Mouse (Mus musculus) MEL (cell line): ENCODE measurements around the gene Il16. TPM values are rescaled to one million over a fixed set of nuclear protein-coding genes. Genes with fewer than 3 reads are reported as not detected.

Experiments used
- DNase-seq: peaks from one replicate; pipeline ENCODE4 v3.0.0; 2011; ENCODE audit warnings: low read depth, low spot score
- H3K27ac ChIP-seq: 2 replicates; pipeline ENCODE4 v1.5.1; 2012; ENCODE audit warnings: low read depth, mild to moderate bottlenecking, control low read depth, low read length, moderate library complexity; ENCODE audit not compliant: control insufficient read depth
- H3K27me3 ChIP-seq, 2 experiments: fragments of 150-350 bp in 1 of 2; sonication (generic) in 1 of 2; 2 replicates each; pipeline ENCODE4 v1.6.1; 2012; ENCODE audit warnings: low read length in 2 of 2, mild to moderate bottlenecking in 2 of 2, improper control_type of control experiment in 1 of 2, moderate library complexity in 1 of 2; ENCODE audit not compliant: insufficient read depth in 2 of 2, control insufficient read depth in 1 of 2
- H3K36me3 ChIP-seq, 2 experiments: 2 replicates each; pipeline ENCODE4 v1.6.1; 2012 to 2014; ENCODE audit warnings: low read length in 2 of 2, improper control_type of control experiment in 1 of 2, inconsistent platforms in 1 of 2, mild to moderate bottlenecking in 1 of 2; ENCODE audit not compliant: insufficient read depth in 2 of 2, control insufficient read depth in 1 of 2
- H3K4me1 ChIP-seq, 2 experiments: fragments of 150-350 bp in 1 of 2; sonication (generic) in 1 of 2; 2 replicates each; pipeline ENCODE4 v1.6.1; 2012; ENCODE audit warnings: low read length in 2 of 2, improper control_type of control experiment in 1 of 2, mild to moderate bottlenecking in 1 of 2; ENCODE audit not compliant: insufficient read depth in 2 of 2, control insufficient read depth in 1 of 2
- H3K4me3 ChIP-seq, 2 experiments: fragments of 150-350 bp in 1 of 2; sonication (generic) in 1 of 2; 2 replicates each; pipeline ENCODE4 v1.5.1; 2012; ENCODE audit warnings: low read depth in 2 of 2, low read length in 2 of 2, mild to moderate bottlenecking in 2 of 2, moderate library complexity in 2 of 2, control low read depth in 1 of 2, improper control_type of control experiment in 1 of 2; ENCODE audit not compliant: control insufficient read depth in 1 of 2, insufficient read depth in 1 of 2
- H3K79me2 ChIP-seq: 2 replicates; pipeline ENCODE4 v1.6.1; 2012; ENCODE audit warnings: mild to moderate bottlenecking, low read length, moderate library complexity; ENCODE audit not compliant: control insufficient read depth, poor library complexity, insufficient read depth
- H3K9ac ChIP-seq: 2 replicates; pipeline ENCODE4 v1.6.1; 2012; ENCODE audit warnings: low read depth, mild to moderate bottlenecking, control low read depth, low read length, moderate library complexity; ENCODE audit not compliant: control insufficient read depth, poor library complexity, severe bottlenecking
- H3K9me3 ChIP-seq: fragments of 150-350 bp; sonication (generic); replicated peaks from 2 replicates; pipeline ENCODE4 v1.6.1; 2012; ENCODE audit warnings: mild to moderate bottlenecking, low read length, improper control_type of control experiment, moderate library complexity; ENCODE audit not compliant: insufficient read depth
- CHD2 ChIP-seq: IDR thresholded peaks from 2 replicates; pipeline ENCODE4 v1.6.1; 2011; ENCODE audit warnings: low read length, improper control_type of control experiment
- CTCF ChIP-seq, 3 experiments: IDR thresholded peaks in 2 of 3; conservative IDR thresholded peaks in 1 of 3; 2 replicates each; pipeline ENCODE4 v1.5.1; 2011 to 2012; ENCODE audit warnings: low read length in 3 of 3, low read depth in 2 of 3, mild to moderate bottlenecking in 2 of 3, improper control_type of control experiment in 1 of 3, inconsistent platforms in 1 of 3, mixed read lengths in 1 of 3, moderate library complexity in 1 of 3; ENCODE audit not compliant: control insufficient read depth in 1 of 3, insufficient read depth in 1 of 3, poor library complexity in 1 of 3, severe bottlenecking in 1 of 3
- EP300 ChIP-seq, 2 experiments: IDR thresholded peaks; 2 replicates each; pipeline ENCODE4 v1.6.1; 2011; ENCODE audit warnings: improper control_type of control experiment in 2 of 2, low read length in 2 of 2, low read depth in 1 of 2, mild to moderate bottlenecking in 1 of 2
- ETS1 ChIP-seq: IDR thresholded peaks from 2 replicates; pipeline ENCODE4 v1.6.1; 2012; ENCODE audit warnings: low read depth, mild to moderate bottlenecking, inconsistent platforms, low read length, improper control_type of control experiment, moderate library complexity
- GATA1 ChIP-seq: IDR thresholded peaks from 2 replicates; pipeline ENCODE4 v1.6.1; 2011; ENCODE audit warnings: low read depth, low read length, improper control_type of control experiment
- HCFC1 ChIP-seq: IDR thresholded peaks from 2 replicates; pipeline ENCODE4 v1.6.1; 2012; ENCODE audit warnings: low read depth, mild to moderate bottlenecking, inconsistent platforms, low read length, improper control_type of control experiment, moderate library complexity
- JUND ChIP-seq: IDR thresholded peaks from 2 replicates; pipeline ENCODE4 v1.6.1; 2011; ENCODE audit warnings: low read depth, mild to moderate bottlenecking, improper control_type of control experiment, low read length
- KAT2A ChIP-seq: conservative IDR thresholded peaks from 2 replicates; pipeline ENCODE4 v1.6.1; 2012; ENCODE audit warnings: low read depth, low read length, improper control_type of control experiment, inconsistent platforms
- MAFK ChIP-seq: IDR thresholded peaks from 2 replicates; pipeline ENCODE4 v1.6.1; 2011; ENCODE audit warnings: low read depth, mild to moderate bottlenecking, low read length, improper control_type of control experiment, borderline replicate concordance
- MAX ChIP-seq: IDR thresholded peaks from 2 replicates; pipeline ENCODE4 v1.6.1; 2011; ENCODE audit warnings: low read length, improper control_type of control experiment
- MAZ ChIP-seq: IDR thresholded peaks from 2 replicates; pipeline ENCODE4 v1.6.1; 2012; ENCODE audit warnings: low read depth, mild to moderate bottlenecking, inconsistent platforms, low read length, improper control_type of control experiment
- MEF2A ChIP-seq: IDR thresholded peaks from 2 replicates; pipeline ENCODE4 v1.6.1; 2014; ENCODE audit warnings: low read depth, mild to moderate bottlenecking, inconsistent platforms, low read length, improper control_type of control experiment; ENCODE audit not compliant: poor library complexity, insufficient replicate concordance, severe bottlenecking; ENCODE audit errors: extremely low read depth
- MXI1 ChIP-seq: IDR thresholded peaks from 2 replicates; pipeline ENCODE4 v1.6.1; 2011; ENCODE audit warnings: mild to moderate bottlenecking, low read depth, low read length, improper control_type of control experiment
- MYC ChIP-seq: IDR thresholded peaks from 2 replicates; pipeline ENCODE4 v1.6.1; 2011; ENCODE audit warnings: low read depth, mild to moderate bottlenecking, low read length, improper control_type of control experiment, moderate library complexity
- NRF1 ChIP-seq: IDR thresholded peaks from 2 replicates; pipeline ENCODE4 v1.6.1; 2014; ENCODE audit warnings: low read depth, mild to moderate bottlenecking, inconsistent platforms, low read length, improper control_type of control experiment, moderate library complexity; ENCODE audit not compliant: poor library complexity, insufficient read depth, severe bottlenecking
- POLR2AphosphoS2 ChIP-seq: IDR thresholded peaks from 2 replicates; pipeline ENCODE4 v1.6.1; 2011; ENCODE audit warnings: low read length, improper control_type of control experiment
- POLR2AphosphoS5 ChIP-seq: IDR thresholded peaks from 2 replicates; pipeline ENCODE4 v1.6.1; 2012; ENCODE audit warnings: low read depth, borderline replicate concordance, mild to moderate bottlenecking, inconsistent platforms, low read length, moderate library complexity, mixed read lengths
- RAD21 ChIP-seq: IDR thresholded peaks from 2 replicates; pipeline ENCODE4 v1.6.1; 2011; ENCODE audit warnings: mild to moderate bottlenecking, low read depth, low read length, improper control_type of control experiment
- TAL1 ChIP-seq: IDR thresholded peaks from 2 replicates; pipeline ENCODE4 v1.6.1; 2012; ENCODE audit warnings: mild to moderate bottlenecking, inconsistent platforms, low read length, moderate library complexity, mixed read lengths
- TBP ChIP-seq: IDR thresholded peaks from 2 replicates; pipeline ENCODE4 v1.8.0; 2011; ENCODE audit warnings: low read depth, low read length, improper control_type of control experiment
- UBTF ChIP-seq: IDR thresholded peaks from 2 replicates; pipeline ENCODE4 v1.6.1; 2012; ENCODE audit warnings: low read depth, mild to moderate bottlenecking, inconsistent platforms, low read length, improper control_type of control experiment, moderate library complexity, borderline replicate concordance; ENCODE audit not compliant: insufficient read depth
- USF1 ChIP-seq: IDR thresholded peaks from 2 replicates; pipeline ENCODE4 v1.6.1; 2014; ENCODE audit warnings: low read depth, mild to moderate bottlenecking, inconsistent platforms, low read length, improper control_type of control experiment, moderate library complexity
- USF2 ChIP-seq, 2 experiments: IDR thresholded peaks; 2 replicates each; pipeline ENCODE4 v1.6.1; 2011 to 2012; ENCODE audit warnings: improper control_type of control experiment in 2 of 2, low read length in 2 of 2, borderline replicate concordance in 1 of 2, inconsistent platforms in 1 of 2, low read depth in 1 of 2, mild to moderate bottlenecking in 1 of 2; ENCODE audit not compliant: insufficient read depth in 1 of 2
- ZC3H11A ChIP-seq: IDR thresholded peaks from 2 replicates; pipeline ENCODE4 v1.6.1; 2012; ENCODE audit warnings: low read depth, mild to moderate bottlenecking, inconsistent platforms, low read length, improper control_type of control experiment
- ZKSCAN1 ChIP-seq: IDR thresholded peaks from 2 replicates; pipeline ENCODE4 v1.6.1; 2012; ENCODE audit warnings: low read depth, mild to moderate bottlenecking, inconsistent platforms, low read length, improper control_type of control experiment, moderate library complexity
- polyA plus RNA-seq, 2 experiments: library from polyadenylated mRNA; stranded (reverse) in 1 of 2; unstranded in 1 of 2; fragments of >175 nt in 1 of 2; fragments of >200 nt in 1 of 2; gene quantifications; 2 replicates each; pipeline versions ENCODE4 v1.2.1 to v1.2.4; 2012; ENCODE audit warnings: low replicate concordance in 2 of 2, low read depth in 1 of 2; ENCODE audit not compliant: insufficient read length in 2 of 2, insufficient read depth in 1 of 2, missing spikeins in 1 of 2
- total RNA-seq: library from RNA; depleted of rRNA; stranded (reverse); fragments of 300-350 nt; gene quantifications from 2 replicates; pipeline ENCODE4 v1.2.3, GENCODE M21; 2012

Gene Il16
- total and polyA plus RNA-seq, 3 experiments: 0.04 to 0.10 TPM; not detected in 1

GRCm38 (mm10) chr7:83762336-83762735 lies 16.8 kb upstream of the Il16 start:
- H3K9me3 ChIP-seq: no peaks in the 10 kb centered on the region
- H3K4me3 ChIP-seq: no peak overlapping the region
- no peaks in the 10 kb centered on the region for H3K36me3 ChIP-seq
- no peaks in the 10 kb centered on the region for H3K4me1 ChIP-seq
- no peak overlapping the region for H3K27ac ChIP-seq
- no peaks in the 10 kb centered on the region for H3K27me3 ChIP-seq
- no peaks in the 10 kb centered on the region for H3K79me2 ChIP-seq
- TF ChIP-seq CTCF (IDR thresholded peaks at IDR 0.05 in 2 of 3, conservative IDR thresholded peaks at IDR 0.05 in 1 of 3; ENCODE audit: control insufficient read depth in 1 of 3, insufficient read depth in 1 of 3, low read depth in 2 of 3, low read length in 3 of 3, poor library complexity in 1 of 3, severe bottlenecking in 1 of 3) (no peak), MXI1 (no peak), GATA1 (no peak), HCFC1 (no peak), RAD21 (no peak), POLR2AphosphoS5 (no peak), ETS1 (no peak), MAFK (no peak), MAX (no peak), KAT2A (no peak), POLR2AphosphoS2 (no peak), USF2 (IDR thresholded peaks at IDR 0.05; ENCODE audit: borderline replicate concordance in 1 of 2, insufficient read depth in 1 of 2, low read depth in 1 of 2, low read length in 2 of 2) (no peak), ZC3H11A (no peak), MEF2A (no peak), TAL1 (no peak), CHD2 (no peak), ZKSCAN1 (no peak), EP300 (IDR thresholded peaks at IDR 0.05; ENCODE audit: low read depth in 1 of 2, low read length in 2 of 2) (no peak), UBTF (no peak), TBP (no peak)
- no peak for DNase-seq
- H3K9ac ChIP-seq: no peak overlapping the region

- no peaks in the 10 kb centered on the region for H3K9me3 ChIP-seq
- H3K27ac ChIP-seq: no peak overlapping the region
- H3K9ac ChIP-seq: no peak overlapping the region
- H3K27me3 ChIP-seq: no peaks in the 10 kb centered on the region
- TF ChIP-seq MYC: no peak
- TF ChIP-seq JUND: no peak
- TF ChIP-seq NRF1: no peak
- TF ChIP-seq MAZ: no peak
- TF ChIP-seq HCFC1: no peak
- TF ChIP-seq USF1: no peak
- no peak for TF ChIP-seq TAL1
- no peak for TF ChIP-seq MAX
- no peak overlapping the region for H3K4me3 ChIP-seq
- no peaks in the 10 kb centered on the region for H3K79me2 ChIP-seq
- H3K4me1 ChIP-seq: no peaks in the 10 kb centered on the region
- no peaks in the 10 kb centered on the region for H3K36me3 ChIP-seq
- DNase-seq: no peak
Measured at GRCm38 (mm10) chr7:83751055-83751454, 5.5 kb upstream of the Il16 start.
